In the genomic region with DNA sequence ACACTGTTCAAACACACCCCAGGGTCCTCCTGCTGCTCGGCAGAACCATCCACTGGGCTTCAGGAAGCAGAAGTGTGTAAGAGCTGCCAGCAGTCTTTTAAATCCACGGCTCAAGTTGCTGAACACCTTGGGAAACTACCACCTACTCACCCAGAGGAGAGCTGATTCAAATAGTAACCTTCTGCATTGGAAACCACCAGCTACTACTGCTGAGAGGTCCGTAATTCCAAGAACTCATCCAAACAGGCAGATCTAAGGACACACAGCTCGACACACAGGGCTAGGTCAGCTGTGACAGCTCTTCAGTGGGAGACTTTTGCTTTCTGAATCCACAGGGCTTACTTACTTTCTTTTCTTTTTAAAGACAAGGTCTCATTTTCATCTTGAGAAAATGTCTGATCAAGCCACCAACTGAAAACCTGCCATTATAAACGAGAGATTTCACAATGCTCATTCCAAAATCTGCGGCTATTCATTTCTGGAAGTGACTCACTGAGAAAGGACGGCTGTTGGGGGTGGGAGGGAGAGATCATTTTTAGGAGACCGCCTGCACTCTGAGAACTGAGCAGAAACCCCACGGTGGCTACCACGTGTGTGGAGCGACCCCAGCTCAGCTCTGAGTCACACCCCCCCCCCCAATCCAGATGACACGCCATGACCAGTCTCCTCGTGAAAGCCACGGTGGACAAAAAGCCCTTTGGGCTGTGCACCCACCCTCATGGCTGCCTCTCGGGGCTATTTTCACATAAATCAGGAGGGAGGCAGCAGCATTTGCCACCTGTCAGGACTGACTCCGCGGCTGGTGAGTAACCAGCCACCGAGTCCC, we compare ENCODE assay signal across 8 mouse cellular contexts.
DNase-seq lines count a peak whose midpoint lies in the region; ATAC-seq and TF ChIP-seq lines count a peak whose summit lies in the region.

No protein-coding gene starts in this region.

- peak; percentile 68 for ATAC-seq in forebrain, embryonic 13.5 days
- ATAC-seq in limb, embryonic 12.5 days (ENCODE audit: insufficient number of reproducible peaks, insufficient read depth, low FRiP score, low TSS enrichment, low read depth) = no peak
- no peak for ATAC-seq in megakaryocyte-erythroid progenitor cell, adult 5-6 weeks (replicated peaks; ENCODE audit: low FRiP score, low TSS enrichment, poor library complexity, severe bottlenecking)

- peak overlapping the region; percentile 45; the same call in 1 of the 2 replicates for H3K9ac ChIP-seq in liver, adult 2 months (ENCODE audit: low read depth, low read length)
- peak overlapping the region; percentile 45 for H3K9ac ChIP-seq in forebrain, embryonic 13.5 days
- peak overlapping the region; percentile 18; the same call in 1 of the 2 replicates for H3K9ac ChIP-seq in limb, embryonic 12.5 days (replicated peaks)

- H3K27me3 ChIP-seq in liver, adult 2 months (ENCODE audit: control insufficient read depth, insufficient read depth, low read length) = no peaks in the 10 kb centered on the region
- no peaks in the 10 kb centered on the region for H3K27me3 ChIP-seq in forebrain, embryonic 13.5 days
- H3K27me3 ChIP-seq in limb, embryonic 12.5 days = no peaks in the 10 kb centered on the region

- H3K79me2 ChIP-seq in liver, adult 2 months (ENCODE audit: control insufficient read depth, insufficient read depth, low read length) = peaks cover 30% of the 10 kb centered on the region; the same call in 1 of the 2 replicates

- peak; percentile 50 for DNase-seq in liver, adult 2 months (ENCODE audit: extremely low read depth, low read depth, low spot score)
- no peak for DNase-seq in liver
- peak; percentile 35 for DNase-seq in neural tube, embryonic 10.5 days (ENCODE audit: extremely low spot score, low spot score)
- no peak for DNase-seq in layer of hippocampus, postnatal 14 days (ENCODE audit: low spot score in 2 of 2)
- no peak for DNase-seq in layer of hippocampus, postnatal 36 days

- TF ChIP-seq CTCF in liver, adult 2 months (IDR thresholded peaks at IDR 0.05; ENCODE audit: low read depth, low read length) = no peak

- peak overlapping the region; percentile 62 for H3K4me2 ChIP-seq in forebrain, embryonic 13.5 days
- peak overlapping the region; percentile 59 for H3K4me2 ChIP-seq in limb, embryonic 12.5 days

- no peak for TF ChIP-seq POLR2A in liver, adult 2 months (IDR thresholded peaks at IDR 0.05; ENCODE audit: extremely low read depth, insufficient read depth, low read length)

- no peak overlapping the region for H3K4me3 ChIP-seq in liver, adult 2 months (ENCODE audit: insufficient read depth, low read depth, low read length)
- peak overlapping the region; percentile 28 for H3K4me3 ChIP-seq in forebrain, embryonic 13.5 days
- H3K4me3 ChIP-seq in limb, embryonic 12.5 days (replicated peaks) = peak overlapping the region; percentile 21

- no peaks in the 10 kb centered on the region for H3K9me3 ChIP-seq in forebrain, embryonic 13.5 days (replicated peaks)
- H3K9me3 ChIP-seq in limb, embryonic 12.5 days = no peaks in the 10 kb centered on the region

- 53% methylated on average over 18 of the region's 18 CpGs for WGBS in liver, adult 2 months
- 13% methylated on average over 18 of the region's 18 CpGs for WGBS in forebrain, embryonic 13.5 days
- WGBS in limb, embryonic 12.5 days = 24% methylated on average over 18 of the region's 18 CpGs

- peak overlapping the region; percentile 70 for H3K27ac ChIP-seq in liver, adult 2 months (replicated peaks; ENCODE audit: insufficient read depth, low read depth, low read length)
- H3K27ac ChIP-seq in forebrain, embryonic 13.5 days = peak overlapping the region; percentile 91
- H3K27ac ChIP-seq in limb, embryonic 12.5 days = peak overlapping the region; percentile 56

- peaks cover 35% of the 10 kb centered on the region for H3K4me1 ChIP-seq in liver, adult 2 months (ENCODE audit: control insufficient read depth, insufficient read depth, low read length)
- H3K4me1 ChIP-seq in forebrain, embryonic 13.5 days = peaks cover 60% of the 10 kb centered on the region
- peaks cover 47% of the 10 kb centered on the region for H3K4me1 ChIP-seq in limb, embryonic 12.5 days (replicated peaks)

- H3K36me3 ChIP-seq in liver, adult 2 months (ENCODE audit: control insufficient read depth, insufficient read depth, low read length) = peaks cover 53% of the 10 kb centered on the region
- H3K36me3 ChIP-seq in forebrain, embryonic 13.5 days (ENCODE audit: poor library complexity, severe bottlenecking) = no peaks in the 10 kb centered on the region
- no peaks in the 10 kb centered on the region for H3K36me3 ChIP-seq in limb, embryonic 12.5 days

Comparison
In these comparisons a context has a peak if more than half of its experiments do, and no peak if none do; other contexts are left out.
1. DNase-seq: peak in liver, adult 2 months (single experiment) and neural tube, embryonic 10.5 days (single experiment); none in liver (single experiment), layer of hippocampus, postnatal 14 days (0 of 2) and layer of hippocampus, postnatal 36 days (0 of 2).
2. Peak in every context shown above with its lines, with median percentiles within 50 percentile points of each other: H3K27ac ChIP-seq and H3K9ac ChIP-seq.